Mouse (Mus musculus) frontal cortex, adult 2 months (tissue): ENCODE data around the gene 1700013F07Rik. TPM values are rescaled to one million over a fixed set of nuclear protein-coding genes. Genes with fewer than 3 reads are reported as not detected.
"Not testable (repeated sequence)": the region's sequence is repeated elsewhere in the genome, so short reads cannot be mapped to it uniquely, and the experiment has no call there.

Experiments used
- DNase-seq, 2 experiments: peaks; one replicate each; pipeline ENCODE4 v3.0.0; 2022; ENCODE audit warnings: low spot score in 1 of 2; ENCODE audit errors: extremely low spot score in 1 of 2
- polyA plus RNA-seq: library from polyadenylated mRNA; depleted of rRNA; stranded (reverse); fragments of >200 nt; gene quantifications from 2 replicates; pipeline ENCODE4 v1.2.3, GENCODE M21; 2012

Gene 1700013F07Rik
- polyA plus RNA-seq, 1 experiment = 1.4 TPM

DNA sequence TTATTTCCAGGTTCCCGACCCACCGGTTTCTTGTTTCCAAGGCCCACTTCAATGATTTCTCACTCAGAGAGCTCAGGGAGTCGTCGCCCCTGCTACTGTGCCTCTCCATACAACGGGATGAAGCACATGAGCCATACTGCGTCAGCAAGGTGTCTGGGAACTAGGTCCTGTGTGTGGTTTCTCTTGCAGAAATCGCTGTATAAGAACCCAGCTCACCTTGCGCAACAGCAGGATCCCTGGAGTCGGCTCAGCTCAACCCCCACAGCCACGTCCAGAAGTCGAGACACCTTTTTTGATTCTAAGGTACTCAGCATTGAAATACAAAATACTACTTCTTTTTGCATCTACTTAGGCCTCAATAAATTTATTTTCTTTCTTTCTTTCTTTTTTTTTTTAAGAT is 8.3 kb downstream of the 1700013F07Rik start:
- no peak for DNase-seq

DNA sequence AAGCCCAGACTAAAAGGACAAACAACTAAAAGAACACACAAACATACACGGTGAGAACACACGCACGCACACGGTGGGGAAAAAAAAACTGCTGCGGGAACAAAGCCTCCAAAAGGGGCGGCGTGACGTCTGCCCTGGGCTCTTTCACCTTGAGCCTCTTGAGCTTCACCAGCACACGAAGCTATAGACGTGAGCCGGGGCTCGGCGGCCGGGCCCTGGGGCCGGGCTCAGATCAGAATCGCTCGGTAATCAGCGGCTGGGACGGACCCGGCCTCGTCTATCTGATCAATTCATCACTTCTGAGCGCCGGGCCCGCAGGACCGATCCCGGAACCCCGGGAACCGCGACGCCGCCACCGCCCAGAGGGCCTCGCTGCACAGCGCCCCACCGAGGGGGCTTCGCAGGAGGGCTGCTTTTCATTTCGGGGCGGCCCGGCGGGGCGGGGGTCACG is 20.2 kb downstream of the 1700013F07Rik start:
- no peak for DNase-seq

DNA sequence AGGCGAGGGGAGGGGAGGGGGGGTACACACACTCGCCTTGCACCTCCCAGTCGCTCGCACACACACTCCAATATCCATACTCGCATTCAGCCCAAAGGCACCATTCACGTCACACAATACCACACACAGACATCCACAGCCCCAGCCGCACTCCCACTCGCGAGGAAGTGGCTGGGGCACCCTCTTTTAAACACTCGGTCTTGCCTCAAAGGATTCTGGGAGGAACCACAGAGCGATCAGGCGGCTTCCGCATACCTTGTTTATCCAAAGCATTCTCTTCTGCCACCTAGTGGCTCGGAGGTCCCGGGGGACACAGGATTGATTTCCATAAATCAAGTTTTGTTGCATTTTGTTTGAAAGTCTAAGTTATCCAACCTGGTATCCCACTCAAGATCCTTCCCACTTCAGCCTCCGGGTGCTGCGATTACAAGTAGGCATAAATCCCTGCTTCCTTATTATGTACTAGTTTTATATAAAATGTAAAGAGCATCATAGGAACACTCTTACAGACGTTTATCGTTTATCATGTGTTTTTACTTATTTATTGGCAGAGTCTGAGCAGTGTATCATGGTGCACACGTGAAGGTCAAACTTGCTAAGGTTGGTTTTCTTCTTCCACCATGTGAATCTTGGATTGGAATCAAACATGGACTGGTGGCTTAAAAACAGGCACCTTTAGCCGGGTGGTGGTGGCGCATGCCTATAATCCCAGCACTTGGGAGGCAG is 20.8 kb downstream of the 1700013F07Rik start:
- DNase-seq = peak; percentile 91 to 98

DNA sequence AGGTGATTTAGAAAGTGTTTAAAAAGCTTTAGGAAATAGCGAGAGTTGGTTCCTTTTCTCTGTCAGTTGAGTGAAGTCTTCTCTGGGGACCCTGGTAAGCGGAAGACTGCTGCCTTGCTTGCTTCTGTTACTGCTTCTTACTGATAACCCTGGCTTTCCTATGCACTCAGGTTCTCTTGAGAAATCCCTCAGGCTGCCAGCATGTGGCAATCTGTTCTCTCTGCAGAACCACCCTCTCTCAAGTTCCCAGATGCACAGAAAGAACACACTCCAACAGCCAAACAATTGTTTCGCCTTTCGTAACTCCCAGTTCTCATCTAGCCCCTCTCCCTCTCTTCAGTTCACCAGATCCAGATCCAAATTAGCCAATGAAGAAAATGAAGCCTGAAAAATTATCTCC is 23.9 kb downstream of the 1700013F07Rik start:
- DNase-seq = no peak

DNA sequence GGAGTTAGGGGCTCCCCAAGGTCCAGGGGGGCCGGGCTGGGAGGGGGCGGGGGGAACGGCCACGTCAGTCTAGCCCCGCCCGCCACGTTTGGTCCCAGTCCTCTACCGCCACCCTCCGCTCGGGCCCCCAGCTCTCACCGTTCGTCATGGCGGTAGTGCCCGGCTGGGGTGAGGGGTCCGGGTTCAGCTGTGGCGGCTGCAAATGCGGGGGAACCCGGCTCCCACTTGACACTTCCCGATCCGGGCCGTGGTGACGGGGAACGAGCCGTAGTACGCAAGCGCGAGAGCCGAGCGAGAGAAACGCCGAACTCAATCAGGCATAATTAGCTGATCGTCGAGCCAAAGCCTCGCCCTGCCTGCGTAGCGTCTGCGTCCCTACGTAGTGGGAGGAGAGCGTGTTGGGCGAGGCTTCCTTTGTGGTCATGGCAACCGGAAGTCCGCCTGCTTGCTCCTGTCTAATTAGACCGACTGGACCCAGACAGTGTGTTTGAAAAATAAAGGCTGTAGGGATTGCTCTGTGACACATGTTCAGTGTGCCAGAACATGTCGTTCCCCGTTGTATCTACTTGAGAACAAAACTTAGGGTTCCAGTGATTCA is 28.3 kb downstream of the 1700013F07Rik start, which contains the start of gene Tmem167b:
Gene Tmem167b, minus strand, starts transcription at position 334 of the 598 bp plus-strand sequence.
- peak; percentile 97 to 99 for DNase-seq

DNA sequence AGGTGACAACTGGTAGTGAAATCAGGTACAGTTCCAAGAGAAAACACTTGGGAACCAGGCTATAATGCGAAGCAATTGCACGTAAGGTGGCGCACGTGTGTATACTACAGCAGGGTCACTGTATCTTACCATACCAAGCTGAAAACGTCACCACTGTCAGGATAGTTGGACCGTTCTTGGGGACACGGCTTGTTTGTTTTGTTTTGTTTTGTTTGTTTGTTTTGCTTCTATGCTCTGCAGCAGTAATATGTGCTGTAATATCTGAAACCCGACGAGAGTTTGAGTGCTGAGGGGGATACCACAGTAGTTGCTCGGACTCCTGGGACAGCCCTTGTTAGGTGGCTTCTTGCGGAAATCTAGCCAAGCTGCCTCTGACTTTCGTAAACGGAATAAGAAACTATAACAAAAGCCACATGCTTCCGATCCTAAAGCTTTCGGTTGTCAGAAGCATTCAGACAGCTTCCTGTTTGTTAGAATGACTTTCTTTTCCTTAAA is 28.9 kb downstream of the 1700013F07Rik start:
- DNase-seq = no peak

DNA sequence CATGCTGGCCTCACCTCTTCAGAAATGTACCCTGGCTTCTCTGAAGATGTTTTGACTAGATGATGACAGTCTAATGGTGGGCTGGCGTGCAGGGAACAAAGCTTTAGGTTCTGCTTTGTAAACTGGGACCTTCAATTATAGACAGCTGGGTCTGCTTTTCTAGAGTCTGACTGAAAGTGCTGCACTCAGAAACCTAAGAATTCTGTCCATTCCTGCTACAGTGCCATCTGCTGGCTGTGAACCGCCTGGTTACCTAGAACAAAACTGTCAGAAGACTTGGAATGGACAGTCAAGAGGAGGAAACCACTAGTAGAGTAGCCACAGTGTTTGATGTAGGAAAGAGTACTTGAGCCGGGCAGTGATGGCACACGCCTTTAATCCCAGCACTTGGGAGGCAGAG is 29.4 kb downstream of the 1700013F07Rik start:
- DNase-seq = peak; percentile 64 to 89

DNA sequence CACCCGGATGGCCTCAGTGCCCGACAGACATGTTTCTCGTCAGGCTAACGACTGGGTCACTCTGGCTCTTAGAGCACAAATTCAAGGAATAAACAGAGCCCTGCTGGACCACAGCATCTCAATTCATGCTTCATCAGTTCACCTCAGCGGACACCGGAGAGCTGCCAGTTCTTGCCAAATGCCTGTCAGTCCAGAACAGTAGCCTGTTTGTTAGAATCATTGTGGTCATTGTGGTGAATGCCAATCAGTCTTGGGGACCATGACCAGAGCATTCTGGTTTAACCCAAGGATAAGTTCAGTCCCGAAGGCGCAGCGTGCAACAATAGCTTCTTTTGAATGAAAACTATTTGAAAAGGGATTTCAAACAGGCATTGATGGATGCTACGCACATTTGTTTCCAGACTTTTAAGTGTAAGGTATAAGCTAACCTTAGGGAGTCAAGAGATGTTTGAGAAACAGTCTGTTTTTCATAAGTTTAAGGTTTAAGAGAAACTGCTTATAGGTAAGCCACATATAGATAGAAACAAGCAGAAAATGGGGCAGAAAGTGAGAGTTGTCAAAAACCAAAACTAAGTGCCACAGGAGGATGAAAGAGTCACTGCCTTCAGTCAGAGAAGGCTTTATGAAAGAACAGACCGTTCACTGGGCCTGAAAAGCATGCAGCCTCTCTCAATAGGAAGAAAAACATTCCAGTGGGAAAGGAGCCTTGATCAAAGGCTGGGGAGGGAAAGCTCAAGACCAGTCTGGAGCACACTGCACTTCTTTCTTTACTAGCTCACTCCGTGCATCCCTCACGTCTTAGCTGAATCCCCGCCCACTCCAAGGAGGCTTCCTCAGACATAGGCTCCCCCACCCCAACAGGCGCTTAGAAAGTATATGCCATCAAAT is 34.3 kb downstream of the 1700013F07Rik start:
- no peak for DNase-seq

DNA sequence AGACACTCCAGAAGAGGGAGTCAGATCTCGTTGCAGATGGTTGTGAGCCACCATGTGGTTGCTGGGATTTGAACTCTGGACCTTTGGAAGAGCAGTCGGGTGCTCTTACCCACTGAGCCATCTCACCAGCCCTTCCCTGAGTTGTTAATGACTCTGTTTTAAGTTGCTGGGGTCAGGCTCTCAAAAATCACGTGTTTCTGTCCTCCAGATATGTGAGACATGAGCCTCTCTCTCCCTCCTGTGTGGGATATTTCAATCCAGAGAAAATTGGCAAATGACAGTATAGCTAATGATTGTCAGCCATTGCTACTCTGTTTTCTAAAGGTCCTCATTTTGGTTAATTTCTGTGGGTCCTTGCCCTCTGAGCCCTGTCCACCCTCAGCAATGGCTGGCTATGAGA is 35.7 kb downstream of the 1700013F07Rik start:
- DNase-seq = not testable (repeated sequence)

DNA sequence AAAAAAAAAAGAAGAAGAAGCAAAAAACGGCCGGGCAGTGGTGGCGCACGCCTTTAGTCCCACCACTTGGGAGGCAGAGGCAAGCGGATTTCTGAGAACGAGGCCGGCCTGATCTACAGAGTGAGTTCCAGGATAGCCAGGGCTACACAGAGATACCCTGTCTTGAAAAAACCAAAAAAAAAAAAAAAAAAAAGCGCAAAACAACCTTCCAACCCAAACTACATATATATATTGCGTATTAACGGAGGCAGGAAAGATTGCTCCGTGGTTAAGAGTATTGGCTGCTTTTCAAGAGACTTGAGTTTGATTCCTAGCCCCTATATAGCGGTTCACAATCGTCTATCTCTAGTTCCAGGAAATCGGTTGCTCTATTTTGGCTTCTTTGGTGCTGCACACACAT is 36.9 kb downstream of the 1700013F07Rik start:
- DNase-seq = no peak

DNA sequence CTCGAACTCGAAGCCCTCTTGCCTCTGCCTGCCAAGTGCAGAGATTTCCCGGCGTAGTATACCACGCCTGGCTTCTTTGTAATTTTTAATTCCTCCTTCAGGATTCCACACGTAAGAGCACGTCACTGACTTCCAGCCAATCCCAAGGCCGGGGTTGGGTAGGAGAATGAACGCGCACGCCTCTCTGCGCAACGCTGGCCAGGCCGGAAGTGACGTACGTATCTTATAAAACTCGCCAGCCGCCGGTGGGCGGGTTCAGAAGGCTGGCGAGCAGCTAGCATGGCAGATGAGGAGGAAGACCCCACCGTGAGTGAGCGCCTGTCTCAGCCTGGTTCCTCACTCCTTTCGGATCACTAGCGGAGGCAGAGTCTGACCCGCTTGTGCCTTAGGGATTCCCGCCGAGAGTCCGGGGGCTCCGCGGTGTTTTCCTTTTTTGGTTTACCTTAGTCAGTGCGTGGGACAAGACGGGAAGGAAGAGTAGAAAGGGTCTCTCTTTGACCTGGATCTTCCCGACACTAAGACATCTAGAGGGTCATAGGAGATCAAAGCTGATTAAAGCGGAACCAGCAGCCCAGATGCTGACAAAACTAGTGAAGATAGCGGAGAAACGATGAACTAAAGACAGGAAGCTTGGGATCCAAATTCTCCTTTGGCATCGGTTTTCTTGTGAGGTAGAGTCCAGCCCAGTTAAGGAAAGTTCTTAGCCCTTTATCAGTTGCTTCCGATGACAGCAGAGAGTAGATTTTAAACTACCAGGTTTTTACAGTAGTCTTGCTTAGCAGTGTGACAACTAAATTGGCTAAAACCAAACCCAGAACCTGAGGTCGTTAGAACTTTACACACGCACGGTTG is 37.7 kb downstream of the 1700013F07Rik start, which contains the start of gene Taf13:
Gene Taf13, plus strand, starts transcription at position 256 of the 852 bp plus-strand sequence.
- peak; percentile 94 to 99 for DNase-seq

DNA sequence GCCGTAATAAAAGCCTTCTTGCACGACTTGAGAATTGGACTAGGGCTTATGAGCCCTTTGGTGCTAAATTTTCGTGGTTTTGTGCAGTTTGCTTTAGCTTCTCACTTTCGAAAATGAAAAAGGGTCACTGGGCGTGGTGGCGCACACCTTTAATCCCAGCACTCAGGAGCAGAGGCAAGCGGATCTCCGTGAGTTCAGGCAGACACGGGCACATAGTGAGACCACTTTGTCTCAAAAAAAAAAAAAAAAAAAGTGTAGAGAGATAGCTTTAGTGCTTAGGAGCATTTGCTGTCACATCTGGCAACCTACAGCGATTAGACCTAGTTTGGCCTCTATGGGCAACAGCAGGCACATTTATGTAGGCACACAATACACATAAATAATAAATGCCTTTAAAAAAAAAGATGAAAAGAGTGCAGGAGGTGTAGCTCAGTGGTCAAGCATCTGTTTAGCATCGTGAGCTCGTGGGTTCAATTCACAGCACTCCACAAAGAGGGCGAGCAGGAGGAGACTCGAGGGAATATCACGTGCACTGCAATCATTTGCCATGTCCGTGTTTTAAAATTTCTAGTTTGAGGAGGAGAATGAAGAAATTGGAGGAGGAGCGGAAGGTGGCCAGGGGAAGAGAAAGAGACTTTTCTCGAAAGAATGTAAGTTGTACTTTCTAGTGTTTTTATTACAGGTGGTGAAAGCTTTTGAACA is 38.5 kb downstream of the 1700013F07Rik start:
- no peak for DNase-seq

DNA sequence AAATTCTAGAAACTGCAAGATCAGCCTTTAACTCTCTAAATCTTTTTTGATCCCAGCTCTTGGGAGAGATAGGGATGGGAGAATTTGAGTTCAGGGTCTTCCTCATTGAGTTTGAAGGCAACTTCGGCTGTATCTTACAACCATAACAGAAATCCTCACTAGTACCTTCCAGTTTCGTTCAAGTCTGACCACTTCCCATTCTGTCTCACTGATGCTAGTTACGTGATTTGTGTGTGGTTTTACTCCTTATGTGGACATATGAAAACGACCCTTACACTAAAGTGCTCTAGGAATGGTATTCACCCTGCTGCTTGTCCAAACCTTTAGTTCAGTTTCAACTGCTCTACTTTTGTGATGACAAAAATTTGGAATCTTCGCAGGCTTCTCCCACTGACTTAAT is 40.1 kb downstream of the 1700013F07Rik start:
- DNase-seq = no peak

DNA sequence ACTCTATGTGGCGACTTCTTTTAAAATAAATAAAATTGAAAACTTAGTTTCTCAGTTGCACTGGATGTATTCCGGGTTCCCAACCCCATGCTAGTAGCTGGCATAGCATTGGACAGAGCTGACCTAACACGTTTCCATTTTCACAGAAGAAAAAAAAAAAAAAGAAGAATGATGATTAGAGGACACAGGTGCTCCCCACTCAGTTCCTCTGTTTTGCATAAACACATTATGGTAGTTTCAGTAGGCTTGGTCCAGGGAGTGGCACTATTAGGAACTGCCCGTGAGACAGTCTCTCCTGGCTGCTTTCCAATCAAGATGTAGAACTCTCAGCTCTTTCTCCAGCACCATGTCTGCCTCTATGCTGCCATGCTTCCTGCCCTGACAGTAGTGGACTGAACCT is 50.6 kb downstream of the 1700013F07Rik start:
- no peak for DNase-seq

DNA sequence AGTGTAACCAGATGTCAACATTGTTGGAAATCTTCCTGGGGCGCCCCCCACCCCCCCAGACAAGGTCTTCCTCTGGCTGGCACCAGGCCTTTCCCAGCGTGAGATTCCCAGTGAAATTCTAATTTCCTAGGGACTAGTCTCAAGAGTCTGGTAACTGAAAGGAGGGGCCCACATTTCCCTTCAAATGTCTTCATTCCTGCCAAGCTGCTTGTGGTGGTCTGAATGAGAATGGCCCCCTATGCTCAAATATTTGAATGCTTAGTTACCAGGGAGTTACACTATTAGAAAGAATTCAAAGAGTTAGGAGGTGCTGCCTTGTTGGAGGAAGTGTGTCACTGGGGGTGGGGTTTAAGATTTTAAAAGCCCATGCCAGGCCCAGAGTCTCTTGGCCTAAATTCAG is 54.5 kb downstream of the 1700013F07Rik start:
- DNase-seq = no peak

DNA sequence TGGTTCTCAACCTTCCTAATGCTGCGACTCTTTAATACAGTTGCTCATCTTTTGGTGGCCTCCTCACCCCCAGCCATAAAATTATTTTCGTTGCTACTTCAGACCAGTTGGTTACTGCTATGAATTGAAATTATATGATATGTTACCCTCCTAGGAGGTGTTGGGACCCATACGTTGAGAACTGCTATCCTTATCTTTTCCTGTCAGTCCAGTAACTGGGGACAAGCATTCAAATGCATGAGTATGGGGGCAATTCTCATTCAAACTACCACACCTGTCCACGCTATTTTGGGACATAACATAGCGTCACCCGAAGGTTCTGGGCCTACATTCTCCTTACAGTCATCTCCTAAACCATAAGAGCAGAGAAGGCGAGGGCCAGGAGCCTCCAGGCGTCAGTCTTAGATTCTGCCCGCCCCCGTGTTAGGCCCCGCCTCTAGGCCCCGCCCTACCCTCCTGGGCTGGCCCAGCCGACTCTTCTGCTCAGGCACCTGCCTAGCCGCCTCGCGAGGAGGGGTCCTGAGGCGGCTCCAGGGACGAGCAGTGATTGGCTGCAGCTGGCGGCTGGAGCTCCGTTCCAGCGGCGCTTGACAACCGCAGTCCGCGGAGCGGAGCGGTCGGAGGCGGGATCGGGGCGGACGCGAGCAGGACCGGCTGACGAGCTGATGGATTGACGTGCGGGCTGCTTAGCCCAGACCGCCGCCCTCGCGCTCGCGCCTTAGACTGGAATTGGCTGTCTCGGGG is 57.0 kb downstream of the 1700013F07Rik start, which contains the start of gene Wdr47:
Gene Wdr47, plus strand, starts transcription at position 494 of the 744 bp plus-strand sequence.
- peak; percentile 93 to 96 for DNase-seq

DNA sequence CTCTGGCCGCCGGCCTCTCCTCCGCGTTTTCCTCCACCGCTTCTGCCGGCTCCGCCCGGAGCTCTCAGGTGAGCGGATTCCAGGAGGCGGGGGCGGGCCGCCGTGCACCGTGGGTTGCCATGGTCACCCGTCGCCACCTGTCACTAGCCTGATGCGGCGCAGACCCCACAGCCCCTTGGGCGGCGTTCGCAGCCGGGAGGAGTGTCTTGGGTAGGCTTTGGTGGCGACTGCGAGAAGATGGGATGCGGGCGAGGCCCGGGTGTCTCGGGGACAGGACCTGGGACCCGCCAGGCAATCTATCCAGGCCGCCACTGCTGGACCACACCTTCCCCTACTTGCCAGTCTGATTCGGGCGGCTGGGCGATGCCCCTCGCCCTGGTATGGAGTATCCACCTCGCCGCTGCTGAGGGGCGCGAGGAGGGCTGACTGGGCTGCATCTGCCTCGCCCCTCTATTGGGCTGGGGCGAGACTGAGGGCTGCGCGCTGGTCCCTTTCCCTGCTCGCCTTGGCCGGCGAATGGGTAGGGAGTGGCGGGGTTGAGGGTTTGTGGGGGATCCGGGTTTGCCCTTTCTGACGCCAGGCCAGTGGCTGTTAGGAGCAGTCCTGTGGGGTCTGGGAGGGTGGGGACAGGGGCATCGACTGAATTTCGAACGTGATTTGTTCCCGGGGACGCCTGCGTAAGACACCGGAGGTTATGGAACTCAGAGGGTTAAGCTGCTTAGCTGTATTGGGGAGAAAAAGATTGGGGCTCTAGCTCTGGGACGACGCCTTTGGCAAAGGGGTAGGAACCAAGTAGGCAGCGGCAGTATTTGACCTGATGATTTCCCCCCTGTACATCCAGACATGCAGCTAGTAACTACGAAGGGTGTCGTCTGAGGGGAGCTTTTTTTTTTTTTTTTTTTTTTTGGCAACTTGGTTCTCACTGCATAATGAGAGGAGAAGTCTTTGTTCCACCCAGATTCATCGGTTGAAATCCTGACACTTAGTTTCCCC is 57.9 kb downstream of the 1700013F07Rik start:
- DNase-seq = no peak
